Mouse (Mus musculus): ENCODE results near the gene Msln. TPM values are rescaled to one million over a fixed set of nuclear protein-coding genes. Genes with fewer than 3 reads are reported as not detected.

Gene Msln
- polyA plus RNA-seq (2016; fragmentation: Nextera tagmentation; extraction: Ambion mirVana): 0.44 TPM in 1 of 2 replicates, not detected in the other

DNA sequence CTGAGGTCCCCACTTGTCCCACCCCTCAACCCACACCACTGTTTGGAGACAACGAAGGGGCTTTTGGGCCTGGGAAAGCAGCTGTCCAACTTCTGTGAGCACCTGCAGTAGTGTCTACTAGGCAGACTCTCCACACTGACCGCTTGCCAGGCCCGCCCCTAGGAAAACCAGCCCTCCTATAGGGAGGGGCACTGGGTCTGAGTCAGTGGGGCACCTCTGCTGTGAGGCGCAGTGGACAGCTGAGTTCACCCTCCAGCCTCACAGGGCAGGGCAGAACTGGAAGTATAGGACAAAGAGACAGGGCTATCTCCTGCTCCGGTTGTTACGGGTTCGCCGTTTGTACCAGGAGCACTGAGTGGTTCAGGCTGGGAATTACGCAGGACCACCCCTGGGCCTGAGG is at the start of gene Msln:
Gene Msln (minus strand): TSS at position 138 of the 400 bp plus-strand sequence.
- H3K27me3 ChIP-seq: no peaks in the 10 kb centered on the region; the same call in 1 of the 2 replicates
- no peaks in the 10 kb centered on the region for H3K36me3 ChIP-seq
- peaks cover 16% of the 10 kb centered on the region for H3K4me1 ChIP-seq (replicated peaks)
- no peak within 1 kb of the TSS for H3K9ac ChIP-seq (replicated peaks)
- WGBS: 84% methylated on average over 9 of the region's 9 CpGs
- H3K27ac ChIP-seq: no peak within 1 kb of the TSS
- no peak within 1 kb of the TSS for H3K4me3 ChIP-seq (replicated peaks)
- H3K9me3 ChIP-seq: no peaks in the 10 kb centered on the region
- ATAC-seq (ENCODE audit: insufficient number of reproducible peaks, insufficient read depth, low FRiP score, low TSS enrichment, low read depth): 0 out of 2 replicates have a peak, but pooled peaks have one; percentile 9
- no peak within 1 kb of the TSS for H3K4me2 ChIP-seq

GRCm38 (mm10) chr17:25802825-25803517 is 48.8 kb upstream of the Msln start:
- Histone ChIP-seq H3K4me2 (no peak overlapping the region), H3K9me3 (no peaks in the 10 kb centered on the region), H3K4me1 (replicated peaks) (no peaks in the 10 kb centered on the region), H3K9ac (replicated peaks) (no peak overlapping the region), H3K27ac (no peak overlapping the region), H3K4me3 (replicated peaks) (no peak overlapping the region), H3K36me3 (no peaks in the 10 kb centered on the region), H3K27me3 (peaks cover 43% of the 10 kb centered on the region)
- WGBS: 15% methylated on average over 10 of the region's 10 CpGs
- ATAC-seq (ENCODE audit: insufficient number of reproducible peaks, insufficient read depth, low FRiP score, low TSS enrichment, low read depth): no peak

DNA sequence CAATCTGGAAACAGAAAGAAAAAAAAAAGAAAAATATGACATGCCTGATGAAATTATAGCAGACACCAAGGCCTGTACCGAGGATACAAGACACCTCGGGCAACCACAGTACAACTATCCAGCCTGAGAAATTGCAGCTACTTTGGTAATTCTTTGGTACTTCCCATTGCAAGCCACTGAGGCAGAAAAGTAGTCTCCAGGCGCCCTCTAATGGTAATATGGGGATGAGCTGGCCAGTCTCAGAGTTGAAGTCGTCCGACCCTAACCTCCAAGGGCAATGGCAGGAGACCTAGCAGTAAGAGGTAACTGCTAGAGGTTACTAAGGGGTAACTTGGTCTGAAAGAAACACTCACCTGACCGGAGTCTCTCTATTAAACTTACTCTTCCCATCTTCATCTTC is 46.9 kb upstream of the Msln start:
- Histone ChIP-seq H3K9me3 (no peaks in the 10 kb centered on the region), H3K27me3 (peaks cover 28% of the 10 kb centered on the region), H3K4me3 (replicated peaks) (no peak overlapping the region), H3K27ac (no peak overlapping the region), H3K4me1 (replicated peaks) (peaks cover 10% of the 10 kb centered on the region), H3K4me2 (no peak overlapping the region), H3K36me3 (no peaks in the 10 kb centered on the region), H3K9ac (replicated peaks) (no peak overlapping the region)
- WGBS: 10% methylated on average over 6 of the region's 6 CpGs
- ATAC-seq (ENCODE audit: insufficient number of reproducible peaks, insufficient read depth, low FRiP score, low TSS enrichment, low read depth): no peak

DNA sequence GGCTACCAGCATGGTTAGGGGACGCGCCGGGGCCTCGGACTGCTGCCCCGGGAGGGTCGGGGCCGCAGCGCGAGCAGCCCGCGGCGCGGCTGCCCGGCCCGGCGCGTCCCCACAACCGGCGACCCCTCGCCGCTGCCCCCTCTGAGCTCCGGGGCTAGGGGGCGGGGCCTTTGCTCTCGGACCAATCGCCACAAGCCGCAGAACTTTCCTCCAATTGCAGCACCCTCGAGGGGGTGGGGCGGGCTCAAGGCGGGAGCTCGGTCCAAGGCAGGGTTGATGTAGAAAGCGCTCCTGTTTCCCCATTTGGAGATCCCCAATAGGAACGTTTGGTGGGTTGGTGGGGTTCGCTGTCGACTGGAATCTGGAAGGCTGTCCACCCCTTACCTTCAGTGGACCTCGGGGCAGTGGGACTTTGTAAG is 42.8 kb upstream of the Msln start, which contains the start of gene Metrn:
Gene Metrn (minus strand): TSS at position 186 of the 419 bp plus-strand sequence.
- peaks cover 40% of the 10 kb centered on the region for H3K4me1 ChIP-seq (replicated peaks)
- H3K27ac ChIP-seq: peak within 1 kb of the TSS; percentile 69
- peak within 1 kb of the TSS; percentile 99 for H3K4me2 ChIP-seq
- H3K36me3 ChIP-seq: 0 out of 2 replicates have a peak, but pooled peaks cover 10% of the 10 kb centered on the region
- no peaks in the 10 kb centered on the region for H3K9me3 ChIP-seq
- ATAC-seq (ENCODE audit: insufficient number of reproducible peaks, insufficient read depth, low FRiP score, low TSS enrichment, low read depth): peak; percentile 78
- peak within 1 kb of the TSS; percentile 84 for H3K4me3 ChIP-seq (replicated peaks)
- H3K9ac ChIP-seq (replicated peaks): peak within 1 kb of the TSS; percentile 79
- 0 out of 2 replicates have a peak, but pooled peaks cover 5% of the 10 kb centered on the region for H3K27me3 ChIP-seq
- under 1% methylated on average over 35 of the region's 35 CpGs for WGBS

- Histone ChIP-seq H3K27me3 (0 out of 2 replicates have a peak, but pooled peaks cover 1% of the 10 kb centered on the region), H3K36me3 (0 out of 2 replicates have a peak, but pooled peaks cover 10% of the 10 kb centered on the region), H3K27ac (peak overlapping the region; percentile 69; the same call in 1 of the 2 replicates), H3K4me1 (replicated peaks) (peaks cover 44% of the 10 kb centered on the region), H3K4me3 (replicated peaks) (peak overlapping the region; percentile 84), H3K9me3 (no peaks in the 10 kb centered on the region), H3K9ac (replicated peaks) (peak overlapping the region; percentile 79), H3K4me2 (peak overlapping the region; percentile 99)
- ATAC-seq (ENCODE audit: insufficient number of reproducible peaks, insufficient read depth, low FRiP score, low TSS enrichment, low read depth): peak; percentile 11; the same call in 1 of the 2 replicates
- under 1% methylated on average over 37 of the region's 37 CpGs for WGBS
These were observed 42.1 kb upstream of the Msln start for GRCm38 (mm10) chr17:25796211-25796771.

GRCm38 (mm10) chr17:25795609-25796092 is 41.5 kb upstream of the Msln start, which contains the start of gene AC134908.4:
Gene AC134908.4 (minus strand): TSS chr17:25795659.
- Histone ChIP-seq H3K27me3 (no peaks in the 10 kb centered on the region), H3K27ac (peak within 1 kb of the TSS; percentile 69; the same call in 1 of the 2 replicates), H3K4me1 (replicated peaks) (peaks cover 50% of the 10 kb centered on the region), H3K4me3 (replicated peaks) (peak within 1 kb of the TSS; percentile 84), H3K9me3 (no peaks in the 10 kb centered on the region), H3K9ac (replicated peaks) (peak within 1 kb of the TSS; percentile 79), H3K4me2 (peak within 1 kb of the TSS; percentile 99), H3K36me3 (0 out of 2 replicates have a peak, but pooled peaks cover 10% of the 10 kb centered on the region)
- 5% methylated on average over 6 of the region's 6 CpGs for WGBS
- ATAC-seq (ENCODE audit: insufficient number of reproducible peaks, insufficient read depth, low FRiP score, low TSS enrichment, low read depth): no peak

DNA sequence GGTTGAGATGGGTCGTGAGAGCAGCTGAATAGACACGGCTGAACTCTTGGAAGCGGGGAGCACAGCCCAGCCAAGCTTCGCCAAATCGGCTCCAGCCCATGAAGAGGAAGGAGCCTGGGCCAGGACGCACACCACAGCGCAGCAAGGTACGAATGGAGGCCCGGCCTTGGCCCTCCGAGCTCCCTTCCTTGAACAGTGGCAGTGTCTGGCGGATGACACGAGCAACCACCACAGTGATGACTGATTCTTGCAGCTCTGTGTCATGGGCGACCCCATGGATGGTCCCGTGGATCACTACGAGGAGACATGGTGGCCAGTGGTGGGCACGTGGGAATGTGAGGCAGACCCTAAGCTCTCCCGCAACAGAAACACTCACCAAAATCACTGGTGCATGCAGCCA is 40.8 kb upstream of the Msln start:
- Histone ChIP-seq H3K4me1 (replicated peaks) (peaks cover 52% of the 10 kb centered on the region), H3K9ac (replicated peaks) (peak overlapping the region; percentile 79; the same call in 1 of the 2 replicates)

GRCm38 (mm10) chr17:25794197-25794596 is 40.0 kb upstream of the Msln start:
- H3K36me3 ChIP-seq: peaks cover 17% of the 10 kb centered on the region
- H3K4me2 ChIP-seq: no peak overlapping the region
- H3K9ac ChIP-seq (replicated peaks): no peak overlapping the region
- no peak overlapping the region for H3K27ac ChIP-seq
- no peak for ATAC-seq (ENCODE audit: insufficient number of reproducible peaks, insufficient read depth, low FRiP score, low TSS enrichment, low read depth)
- no peaks in the 10 kb centered on the region for H3K9me3 ChIP-seq
- H3K27me3 ChIP-seq: no peaks in the 10 kb centered on the region
- no peak overlapping the region for H3K4me3 ChIP-seq (replicated peaks)
- 83% methylated on average over 13 of the region's 13 CpGs for WGBS
- peaks cover 52% of the 10 kb centered on the region for H3K4me1 ChIP-seq (replicated peaks)

More for the DNA sequence above, 40.8 kb upstream of the Msln start:
- H3K4me3 ChIP-seq (replicated peaks): peak overlapping the region; percentile 84
- 0 out of 2 replicates have a peak, but pooled peaks cover 10% of the 10 kb centered on the region for H3K36me3 ChIP-seq
- H3K27ac ChIP-seq: 0 out of 2 replicates have a peak overlapping the region, but pooled peaks have one; percentile 69
- H3K4me2 ChIP-seq: peak overlapping the region; percentile 99
- H3K9me3 ChIP-seq: no peaks in the 10 kb centered on the region
- ATAC-seq (ENCODE audit: insufficient number of reproducible peaks, insufficient read depth, low FRiP score, low TSS enrichment, low read depth): no peak
- H3K27me3 ChIP-seq: no peaks in the 10 kb centered on the region
- 83% methylated on average over 17 of the region's 17 CpGs for WGBS

DNA sequence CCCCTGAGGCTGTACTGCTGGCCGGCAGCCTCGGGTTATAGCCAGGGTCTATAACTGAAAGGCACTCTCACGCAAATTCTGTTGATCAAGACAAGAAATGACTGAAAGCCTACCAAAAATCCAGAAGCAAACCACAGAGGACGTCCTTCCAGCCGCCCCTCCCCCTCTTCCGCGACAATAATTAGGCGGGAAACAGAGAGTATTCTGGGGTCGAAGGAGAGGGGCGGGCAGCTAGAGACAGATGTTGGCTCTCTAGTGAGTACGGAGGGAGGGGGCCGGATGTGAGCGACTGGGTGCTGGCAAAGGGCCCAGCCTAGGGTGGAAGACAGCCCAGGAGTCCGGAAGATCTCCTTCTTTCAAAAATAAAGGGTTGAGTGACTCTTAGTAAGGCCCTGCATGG is 38.4 kb upstream of the Msln start, which contains the start of gene Fam173a:
Gene Fam173a (minus strand): TSS at position 287 of the 400 bp plus-strand sequence.
- Histone ChIP-seq H3K27ac (peak within 1 kb of the TSS; percentile 89), H3K4me3 (replicated peaks) (peak within 1 kb of the TSS; percentile 80), H3K9ac (replicated peaks) (peak within 1 kb of the TSS; percentile 81), H3K36me3 (peaks cover 30% of the 10 kb centered on the region), H3K4me2 (peak within 1 kb of the TSS; percentile 87), H3K27me3 (no peaks in the 10 kb centered on the region), H3K4me1 (replicated peaks) (peaks cover 52% of the 10 kb centered on the region), H3K9me3 (no peaks in the 10 kb centered on the region)
- WGBS: under 1% methylated on average over 14 of the region's 14 CpGs
- no peak for ATAC-seq (ENCODE audit: insufficient number of reproducible peaks, insufficient read depth, low FRiP score, low TSS enrichment, low read depth)

DNA sequence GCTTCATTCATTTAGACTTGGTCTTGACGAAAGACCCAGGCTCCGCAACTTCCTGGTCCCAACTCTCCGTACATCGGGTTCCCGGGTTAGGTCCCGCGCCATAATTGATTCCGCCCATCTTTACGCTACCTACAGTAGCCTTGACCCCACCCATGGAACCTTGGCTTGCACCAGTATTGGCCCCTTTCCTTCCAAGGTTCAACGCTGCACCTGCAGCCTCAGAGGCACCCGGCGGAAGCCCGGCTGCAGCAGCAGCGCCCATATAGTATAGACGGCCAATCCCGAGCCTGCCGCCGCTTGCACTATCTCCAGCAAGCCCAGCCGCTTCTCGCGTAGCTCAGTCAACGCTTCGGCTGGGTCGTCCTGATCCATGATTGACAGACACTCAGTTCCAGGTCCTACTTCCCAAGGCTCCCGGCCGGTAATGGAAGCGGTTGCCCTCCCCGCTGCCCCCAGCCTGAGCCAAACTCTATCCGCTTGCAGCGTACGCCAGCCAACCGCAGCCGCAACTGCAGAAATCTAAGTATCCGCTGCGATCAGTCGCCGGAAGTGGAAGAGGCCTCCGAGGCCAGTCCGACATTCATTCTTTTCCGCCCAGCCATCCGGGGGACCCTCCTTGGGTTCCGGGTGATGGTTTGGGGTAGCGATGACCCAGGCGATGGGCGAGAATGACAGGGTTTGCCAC is 37.8 kb upstream of the Msln start:
- Histone ChIP-seq H3K4me1 (replicated peaks) (peaks cover 47% of the 10 kb centered on the region), H3K36me3 (peaks cover 36% of the 10 kb centered on the region)
- WGBS: under 1% methylated on average over 45 of the region's 45 CpGs

More for the DNA sequence above, 37.8 kb upstream of the Msln start:
- peak overlapping the region; percentile 80 for H3K4me3 ChIP-seq (replicated peaks)
- H3K4me2 ChIP-seq: peak overlapping the region; percentile 87
- no peaks in the 10 kb centered on the region for H3K9me3 ChIP-seq
- ATAC-seq (ENCODE audit: insufficient number of reproducible peaks, insufficient read depth, low FRiP score, low TSS enrichment, low read depth): peak; percentile 13; the same call in 1 of the 2 replicates
- peak overlapping the region; percentile 81 for H3K9ac ChIP-seq (replicated peaks)
- H3K27me3 ChIP-seq: no peaks in the 10 kb centered on the region
- H3K27ac ChIP-seq: peak overlapping the region; percentile 89

Data from limb, embryonic 12.5 days (tissue).